Mouse (Mus musculus): ENCODE measurements around the gene Cyb5r3.

Cyb5r3 gene

DNA sequence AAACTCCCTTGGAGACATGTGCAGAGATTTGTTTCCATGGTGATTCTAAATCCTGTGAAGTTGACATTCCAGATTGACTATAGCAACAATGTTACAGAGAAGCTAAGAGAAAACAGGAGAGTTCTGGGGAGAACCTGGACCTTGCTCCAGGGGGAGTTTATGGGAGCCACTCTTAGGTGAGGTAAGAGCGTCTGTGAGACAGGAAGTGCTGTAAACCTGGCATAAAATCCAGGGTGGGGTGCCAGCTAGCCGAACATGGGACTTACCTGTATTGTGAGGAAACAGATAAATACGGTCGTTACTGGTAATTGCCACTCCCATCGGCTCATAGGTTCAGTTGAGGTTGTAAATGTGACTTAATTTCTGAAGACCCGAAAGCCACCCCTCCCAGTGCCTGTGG, 66.0 kb downstream of the Cyb5r3 start:
- DNase-seq (ENCODE audit: low spot score) = no peak

All from testis, postnatal 14 days (tissue).